Mouse (Mus musculus) CD4-positive, CD25-positive, alpha-beta regulatory T cell, adult 2 months (primary cell): ENCODE data around the gene Cltc.
"Not testable (repeated sequence)": the region's sequence is repeated elsewhere in the genome, so short reads cannot be mapped to it uniquely, and the experiment has no call there.

ENCODE experiments used
- DNase-seq: peaks from one replicate; pipeline ENCODE4 v3.0.0-alpha.2; 2012; ENCODE audit warnings: low read depth, low spot score

Cltc gene

DNA sequence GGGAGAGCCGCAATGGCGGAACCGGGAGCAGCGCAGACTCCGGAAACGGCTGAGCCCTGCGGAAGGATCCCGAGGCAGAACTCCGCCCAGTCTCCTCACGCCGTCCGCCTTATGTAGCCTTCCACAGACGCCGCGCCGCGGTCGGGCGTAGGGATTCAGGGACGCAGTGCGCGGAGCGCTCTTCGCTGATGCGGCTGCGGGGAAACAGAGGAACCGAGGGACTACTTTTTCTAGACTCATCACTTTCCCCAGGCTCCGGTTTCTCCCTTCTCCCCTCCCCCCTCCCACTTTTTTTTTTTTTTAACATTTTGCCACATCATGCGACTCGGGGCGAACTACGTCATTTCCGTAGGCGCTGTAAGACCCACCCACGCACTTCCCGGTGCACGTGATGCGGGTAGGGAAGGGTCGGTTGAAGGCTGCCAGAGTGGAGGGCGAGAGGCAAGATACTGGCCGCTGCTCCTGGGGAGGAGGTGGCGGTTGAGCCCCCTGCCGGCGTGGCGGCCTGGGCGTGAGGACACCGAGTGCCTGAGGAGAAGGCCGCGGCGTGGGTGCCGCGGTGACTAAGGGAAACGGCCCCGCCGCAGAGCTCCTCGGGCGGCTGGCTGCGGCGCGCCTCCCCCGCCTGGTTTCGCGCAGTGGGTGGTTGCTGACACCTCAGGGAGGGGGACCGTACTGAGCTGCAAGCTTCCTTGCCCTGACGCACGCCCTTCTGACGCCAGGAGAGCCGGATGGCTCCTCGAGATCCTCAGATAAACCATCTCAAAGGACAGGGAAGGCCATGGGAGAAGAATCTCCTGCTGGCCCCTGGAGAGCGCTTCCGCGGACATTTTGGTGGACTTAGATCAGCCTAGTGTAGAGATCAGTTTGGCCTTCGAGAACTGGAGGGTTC, at the start of gene Cltc:
TSS of gene Cltc (minus strand) at position 86 of the 892 bp plus-strand sequence.
- DNase-seq, result peak; percentile 98

DNA sequence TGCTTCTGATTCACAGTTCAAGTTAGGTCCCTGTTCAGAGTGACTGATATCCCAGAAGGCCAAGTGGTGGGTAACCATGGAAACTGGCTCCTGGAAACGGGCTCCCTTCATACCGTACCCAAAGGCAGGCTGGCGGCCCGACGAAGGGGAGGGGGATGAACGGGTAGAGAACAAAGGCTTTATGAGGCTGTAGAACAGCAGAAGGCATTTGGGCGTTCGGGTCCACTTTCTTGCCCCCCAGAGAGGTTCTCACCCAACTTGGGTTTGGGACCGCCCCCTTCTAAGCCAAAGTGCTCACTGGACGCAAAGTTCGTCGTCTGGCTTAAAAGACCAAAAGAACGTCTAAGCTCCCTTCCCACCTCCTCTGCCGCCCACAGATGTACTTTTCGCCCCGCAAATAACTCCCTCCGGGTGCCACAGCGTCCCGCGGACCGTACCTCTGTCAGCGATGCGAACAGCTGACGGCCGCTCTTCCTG, 49.7 kb upstream of the Cltc start:
- DNase-seq, result peak; percentile 80

DNA sequence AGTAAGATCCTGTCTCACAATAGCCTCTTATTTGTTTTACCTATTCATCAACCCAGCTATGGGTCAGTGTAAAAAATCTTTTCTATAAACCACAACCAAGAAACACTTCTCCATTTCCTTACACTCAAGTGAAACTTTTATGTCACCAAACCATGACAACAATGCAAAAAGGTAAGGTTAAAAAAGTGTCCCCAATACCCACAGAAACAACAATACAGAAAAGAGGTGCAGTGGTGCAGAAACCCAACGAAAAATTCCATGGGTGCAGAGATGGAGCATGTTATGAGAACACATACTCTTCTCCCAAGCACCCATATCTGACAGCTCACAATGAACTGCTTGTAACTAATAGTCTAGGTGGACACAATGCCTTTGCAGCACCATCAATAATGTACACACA, 36.8 kb upstream of the Cltc start:
- DNase-seq, result no peak

- not testable (repeated sequence) for DNase-seq
Measured at GRCm38 (mm10) chr11:86787436-86787835, 30.1 kb upstream of the Cltc start.

DNA sequence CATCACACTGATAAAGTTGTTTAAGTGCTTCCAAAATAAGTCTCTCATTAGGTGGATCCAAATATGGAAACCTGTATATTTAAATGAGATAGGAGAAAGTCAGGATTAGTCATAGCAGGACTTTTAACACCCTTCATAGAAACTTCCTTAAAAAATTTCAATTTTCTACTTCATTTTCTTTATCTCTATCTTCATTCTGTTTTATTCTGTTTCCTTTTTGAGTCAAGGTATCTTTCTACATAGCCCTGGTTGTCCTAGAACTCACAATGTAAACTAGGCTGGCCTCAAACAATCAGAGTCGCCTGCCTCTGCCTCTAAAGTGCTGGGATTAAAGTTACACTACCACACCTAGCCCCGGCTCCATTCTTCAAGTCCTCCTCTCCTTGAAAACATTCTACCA, 28.4 kb upstream of the Cltc start:
- DNase-seq, result no peak

- DNase-seq, result no peak
Measured at GRCm38 (mm10) chr11:86769884-86770283, 12.5 kb upstream of the Cltc start.

DNA sequence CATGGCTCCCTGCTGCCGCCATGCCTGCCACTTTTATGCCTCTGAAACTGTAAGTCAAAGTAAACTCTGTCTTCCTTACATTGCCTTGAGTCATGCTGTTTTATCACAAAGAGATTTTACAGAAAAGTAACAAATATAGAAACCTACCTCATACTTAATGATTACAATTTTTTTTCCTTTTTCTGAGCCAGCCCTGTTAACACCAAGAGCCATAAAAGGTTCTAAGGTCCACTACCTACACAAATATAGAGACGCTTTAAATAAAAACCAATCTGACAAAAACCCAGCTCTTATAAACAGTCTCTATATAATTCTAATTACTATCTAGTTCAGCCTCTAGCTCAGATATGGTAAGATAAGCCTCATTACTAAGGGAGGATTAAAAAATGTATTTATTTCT, 7.1 kb upstream of the Cltc start:
- no peak for DNase-seq

DNA sequence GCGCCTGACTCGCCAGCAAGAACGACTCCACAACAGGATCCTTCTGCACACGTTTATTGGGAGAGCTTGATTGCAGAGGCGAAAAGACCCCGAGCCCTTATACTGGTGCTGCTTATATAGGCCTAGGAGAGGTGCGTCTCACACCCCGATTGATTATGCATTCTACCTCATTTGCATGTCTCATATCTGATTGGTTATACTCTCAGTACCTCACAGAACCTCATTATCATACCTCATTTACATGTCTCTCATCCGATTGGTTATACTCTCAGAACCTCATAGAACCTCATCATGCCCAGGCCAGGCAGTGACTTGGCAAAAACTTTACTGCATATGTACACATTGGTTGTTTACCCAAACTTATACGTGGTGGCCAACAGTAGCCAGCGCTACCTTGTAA, 5.8 kb upstream of the Cltc start:
- not testable (repeated sequence) for DNase-seq

- no peak for DNase-seq
Measured at GRCm38 (mm10) chr11:86760357-86760756, 3.0 kb upstream of the Cltc start.

DNA sequence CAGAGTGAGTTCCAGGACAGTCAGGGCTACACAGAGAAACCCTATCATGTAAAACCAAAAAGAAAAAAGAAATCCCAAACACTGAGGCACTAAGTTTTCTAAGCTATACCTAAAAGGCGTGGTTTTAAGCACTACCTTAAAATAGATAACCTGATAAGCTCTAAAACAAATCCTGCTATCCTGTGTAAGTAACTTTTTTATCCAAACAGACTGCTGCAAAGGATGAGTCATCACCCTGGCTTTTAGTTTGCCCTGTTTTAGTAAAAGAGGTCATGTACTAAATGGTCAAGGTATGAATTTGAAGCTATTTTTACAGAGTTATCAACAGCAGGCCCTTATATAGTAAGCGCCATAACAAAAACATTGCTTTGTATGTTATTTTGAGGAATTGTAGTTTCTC, 2.5 kb upstream of the Cltc start:
- no peak for DNase-seq

DNA sequence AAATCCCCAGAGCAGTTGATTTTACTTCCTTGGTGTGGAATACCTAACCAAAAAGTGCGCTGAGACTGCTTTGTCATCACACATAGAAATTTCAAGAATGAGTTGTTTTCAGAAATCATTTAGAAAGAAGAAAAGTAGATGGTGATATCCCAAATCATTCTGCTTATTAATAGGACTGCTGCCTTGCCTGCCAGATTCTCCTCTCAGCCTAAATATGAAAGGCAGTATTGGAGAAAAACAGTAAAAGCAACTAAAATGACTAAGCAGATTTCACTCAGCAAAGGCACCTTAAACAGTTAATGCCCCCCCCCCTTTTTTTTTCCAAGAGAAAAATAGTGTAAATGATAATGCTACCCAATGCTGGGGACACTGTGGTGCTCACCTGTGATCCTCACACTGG, 1.9 kb upstream of the Cltc start:
- DNase-seq, result no peak

DNA sequence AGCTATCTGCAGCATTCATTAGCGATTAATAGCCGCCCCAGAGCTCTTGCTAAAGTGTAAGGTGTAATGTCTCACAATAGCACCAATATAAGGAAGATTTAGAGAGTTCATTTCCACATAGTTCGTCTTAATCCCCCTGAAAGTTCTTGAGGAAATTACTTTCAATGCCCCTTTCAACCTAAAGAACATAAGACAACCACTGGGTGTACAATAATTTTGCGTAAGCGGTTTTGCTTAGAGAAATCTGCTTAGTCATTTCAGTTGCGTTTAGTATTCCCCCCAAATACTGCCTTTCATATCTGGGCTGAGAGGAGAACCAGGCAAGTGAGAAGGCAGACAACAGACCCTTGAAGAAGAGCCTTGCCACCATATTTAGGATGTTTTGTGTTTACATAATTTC, 1.2 kb upstream of the Cltc start:
- DNase-seq, result no peak

GRCm38 (mm10) chr11:86757142-86757479, 254 bp downstream of the Cltc start:
- DNase-seq, result no peak

DNA sequence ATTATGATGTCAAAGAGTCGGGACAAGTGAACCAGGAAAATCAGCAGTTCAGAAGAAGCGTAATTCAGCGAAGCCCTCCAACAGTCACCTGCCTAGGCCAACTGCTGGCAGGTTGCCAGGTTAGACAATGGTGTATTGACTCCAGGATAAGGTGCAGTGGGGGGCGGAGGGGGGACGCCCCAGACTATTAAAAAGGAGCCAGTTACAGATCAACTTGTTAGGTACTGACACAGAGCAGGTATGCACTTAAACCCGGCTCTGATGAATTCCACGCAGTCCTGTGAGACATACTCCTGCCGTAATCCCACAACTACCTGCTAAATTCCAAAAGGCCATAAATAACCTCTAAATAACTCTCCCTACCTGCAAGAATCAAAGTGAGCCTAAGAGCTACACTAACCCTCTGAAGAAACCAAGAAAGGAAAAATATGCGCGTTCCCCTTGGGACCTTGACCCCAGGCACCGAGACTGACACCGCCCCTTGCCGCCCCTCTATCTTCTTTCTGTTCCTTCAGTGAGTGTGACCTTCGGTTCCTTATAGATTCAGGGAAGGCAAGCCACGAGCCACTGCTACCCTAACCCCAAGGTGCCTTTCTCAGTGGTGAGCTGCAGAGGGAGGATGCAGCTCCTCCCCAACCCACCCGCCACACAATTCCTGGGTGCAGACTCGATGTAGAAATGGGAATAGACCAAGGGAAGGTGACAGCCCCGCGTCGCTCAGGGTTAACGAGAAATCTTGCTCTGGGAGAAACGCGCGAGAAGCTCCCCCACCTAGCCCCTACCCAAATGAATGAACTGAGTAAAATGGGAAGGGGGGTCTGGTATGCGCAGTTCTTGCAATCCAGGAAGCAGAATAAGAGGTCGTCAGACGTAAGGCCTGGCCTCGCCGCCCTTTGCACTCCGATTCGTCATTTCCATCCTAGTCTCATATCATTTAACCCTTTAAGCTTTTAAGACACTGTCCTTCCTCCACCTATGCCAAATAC, 916 bp downstream of the Cltc start:
- peak; percentile 70 for DNase-seq

- no peak for DNase-seq
Measured at GRCm38 (mm10) chr11:86752404-86752803, 5.0 kb downstream of the Cltc start.

DNA sequence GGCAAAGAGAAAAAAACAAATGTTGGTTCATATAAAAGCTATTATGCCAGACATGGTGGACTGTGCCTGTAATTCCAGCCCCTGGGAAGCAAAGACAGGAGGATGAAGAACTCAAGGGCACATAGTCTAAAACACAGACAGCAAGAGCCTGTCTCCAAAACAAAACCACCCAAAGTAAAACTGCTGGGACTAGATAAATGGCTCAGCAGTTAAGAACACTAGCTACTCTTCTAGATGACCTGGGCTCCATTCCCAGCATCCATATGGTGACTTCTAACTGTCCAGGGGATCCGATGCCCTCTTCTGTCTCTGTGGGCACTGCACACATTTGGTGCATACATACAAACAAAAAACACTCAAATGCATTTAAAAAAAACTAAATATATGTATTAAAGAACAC, 6.4 kb downstream of the Cltc start:
- no peak for DNase-seq

GRCm38 (mm10) chr11:86749776-86750423, 7.5 kb downstream of the Cltc start:
- no peak for DNase-seq

GRCm38 (mm10) chr11:86745634-86746404, 11.5 kb downstream of the Cltc start:
- DNase-seq, result no peak

DNA sequence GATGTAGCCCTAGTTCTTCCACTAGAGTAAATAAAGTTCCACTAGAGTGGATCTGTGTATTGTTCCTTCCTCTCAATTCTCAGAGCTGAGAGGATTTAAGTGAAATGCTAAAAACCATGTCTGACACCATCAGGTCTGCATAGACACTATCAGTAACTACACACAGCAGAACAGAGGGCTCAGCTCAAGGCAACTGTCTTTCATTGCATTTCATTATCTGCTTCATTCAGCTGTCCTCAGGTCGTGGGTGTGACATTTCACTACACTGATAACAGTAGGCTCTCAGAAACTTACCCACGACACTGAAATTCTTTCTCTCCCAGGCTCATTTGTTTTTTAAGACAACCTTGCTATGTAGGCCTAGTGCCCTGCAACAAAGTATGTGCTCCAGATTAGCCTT, 14.8 kb downstream of the Cltc start:
- no peak for DNase-seq

- no peak for DNase-seq
Measured at GRCm38 (mm10) chr11:86741505-86741904, 15.9 kb downstream of the Cltc start.

GRCm38 (mm10) chr11:86739470-86739869, 17.9 kb downstream of the Cltc start:
- DNase-seq, result no peak
